Mouse (Mus musculus) stomach, postnatal 0 days (tissue): ENCODE measurements around the gene Arhgap18. TPM values are rescaled to one million over a fixed set of nuclear protein-coding genes. Genes with fewer than 3 reads are reported as not detected.

Experiments
- ATAC-seq: fragments of 200-750 bp; cut with Nextera tagmentation; 2 replicates; pipeline ENCODE4 v1.8.0; 2017; ENCODE audit not compliant: low FRiP score, low TSS enrichment
- DNase-seq: peaks from one replicate; pipeline ENCODE4 v3.0.0-alpha.2; 2016; ENCODE audit warnings: low spot score
- H3K27ac ChIP-seq: fragments of 300-500 bp; sonication (generic); replicated peaks from 2 replicates; pipeline ENCODE4 v1.5.1; 2014; ENCODE audit warnings: mild to moderate bottlenecking, control low read depth
- H3K27me3 ChIP-seq: fragments of 300-500 bp; sonication (generic); 2 replicates; pipeline ENCODE4 v1.6.1; 2014; ENCODE audit warnings: low read length; ENCODE audit not compliant: control insufficient read depth, insufficient read depth
- H3K36me3 ChIP-seq: fragments of 300-500 bp; sonication (generic); 2 replicates; pipeline ENCODE4 v1.6.1; 2014; ENCODE audit warnings: low read length, mixed read lengths; ENCODE audit not compliant: control insufficient read depth, insufficient read depth
- H3K4me1 ChIP-seq: fragments of 300-500 bp; sonication (generic); replicated peaks from 2 replicates; pipeline ENCODE4 v1.6.1; 2014; ENCODE audit warnings: antibody characterized with exemption; ENCODE audit not compliant: control insufficient read depth, insufficient read depth
- H3K4me2 ChIP-seq: fragments of 300-500 bp; sonication (generic); replicated peaks from 2 replicates; pipeline ENCODE4 v1.6.1; 2014; ENCODE audit warnings: low read depth, mild to moderate bottlenecking, control low read depth, moderate library complexity
- H3K4me3 ChIP-seq: fragments of 300-500 bp; sonication (generic); 2 replicates; pipeline ENCODE4 v1.5.1; 2014; ENCODE audit warnings: low read depth, low read length, control low read depth
- H3K9ac ChIP-seq: fragments of 300-500 bp; sonication (generic); 2 replicates; pipeline ENCODE4 v1.6.1; 2014; ENCODE audit warnings: mild to moderate bottlenecking, low read length, control low read depth, mixed read lengths
- H3K9me3 ChIP-seq: fragments of 300-500 bp; sonication (generic); 2 replicates; pipeline ENCODE4 v1.6.1; 2016; ENCODE audit warnings: low read length; ENCODE audit not compliant: control insufficient read depth
- CTCF ChIP-seq: IDR thresholded peaks from 2 replicates; pipeline ENCODE4 v1.5.1; 2016; ENCODE audit warnings: antibody characterized with exemption, low read depth, mild to moderate bottlenecking, moderate library complexity
- EP300 ChIP-seq: optimal IDR thresholded peaks from 2 replicates; pipeline ENCODE3; 2016; ENCODE audit warnings: antibody characterized with exemption
- WGBS: fragments of 180-500 bp; shearing (Covaris S2); extraction: QIAGEN DNeasy Blood & Tissue Kit; methylation state at CpG from one replicate; pipeline ENCODE4 v1.1.7; 2014; 5-methylcytosine and 5-hydroxymethylcytosine counted together
- polyA plus RNA-seq: library from polyadenylated mRNA; unstranded; fragments of >200 nt; fragmentation: Nextera tagmentation; extraction: Ambion mirVana; gene quantifications from 2 replicates; pipeline ENCODE4 v1.2.1, GENCODE M21; 2015

Arhgap18 gene
- polyA plus RNA-seq, 1 experiment from 2014 or later = 15.1 TPM

DNA sequence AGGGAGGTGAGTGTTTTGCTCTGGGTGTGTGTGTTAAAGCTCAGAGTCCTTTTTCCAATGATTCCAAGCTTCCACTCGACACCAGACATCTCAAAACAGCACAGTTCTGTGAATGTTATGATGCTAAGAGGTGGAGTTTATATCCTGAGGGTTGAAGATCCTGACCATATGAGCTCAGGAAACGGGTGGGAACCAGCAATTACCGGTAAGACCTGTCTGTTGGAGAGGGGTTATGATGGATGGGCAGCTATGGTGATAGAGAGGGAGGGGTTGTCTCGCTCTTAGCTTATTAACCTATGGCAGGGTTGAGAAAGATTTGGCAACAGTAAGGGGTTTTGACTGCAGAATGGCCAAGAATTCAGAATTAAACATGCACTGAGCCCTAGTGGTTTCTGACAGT lies 58.1 kb downstream of the Arhgap18 start:
- Histone ChIP-seq H3K36me3 (no peaks in the 10 kb centered on the region), H3K27me3 (no peaks in the 10 kb centered on the region), H3K9ac (no peak overlapping the region), H3K27ac (no peak overlapping the region), H3K9me3 (no peaks in the 10 kb centered on the region), H3K4me3 (no peak overlapping the region), H3K4me2 (no peak overlapping the region), H3K4me1 (no peaks in the 10 kb centered on the region)
- DNase-seq (no peak), ATAC-seq (0 out of 2 replicates have a peak, but pooled peaks have one; percentile 12)
- 22% methylated on average over 4 of the region's 4 CpGs for WGBS
- TF ChIP-seq EP300 = no peak
- no peak for TF ChIP-seq CTCF

DNA sequence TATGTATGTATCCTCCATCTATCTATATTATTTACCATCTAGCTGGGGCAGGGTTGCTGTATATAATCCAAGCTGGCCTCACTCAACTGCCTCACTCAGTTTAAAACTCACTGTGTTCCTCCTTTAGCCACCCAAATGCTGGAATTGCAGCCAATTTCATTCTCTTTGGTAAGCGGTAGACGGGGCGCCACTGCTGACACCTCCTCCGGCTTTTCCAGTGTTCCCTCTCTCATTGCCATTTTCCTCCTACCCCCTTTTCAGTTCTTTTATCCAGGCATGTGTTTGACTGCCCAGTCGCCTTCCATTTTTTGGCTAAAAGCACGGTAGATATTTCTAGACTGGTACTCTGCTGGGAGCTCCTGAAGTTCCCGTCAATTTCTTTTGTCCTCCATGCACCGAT lies 62.4 kb downstream of the Arhgap18 start:
- H3K4me2 ChIP-seq = no peak overlapping the region
- ATAC-seq (no peak), DNase-seq (no peak)
- no peak overlapping the region for H3K4me3 ChIP-seq
- H3K27ac ChIP-seq = no peak overlapping the region
- H3K9ac ChIP-seq = no peak overlapping the region
- TF ChIP-seq EP300 (no peak), CTCF (no peak)
- no peaks in the 10 kb centered on the region for H3K36me3 ChIP-seq
- H3K9me3 ChIP-seq = no peaks in the 10 kb centered on the region
- no peaks in the 10 kb centered on the region for H3K4me1 ChIP-seq
- WGBS = 93% methylated on average over 8 of the region's 8 CpGs
- H3K27me3 ChIP-seq = no peaks in the 10 kb centered on the region

DNA sequence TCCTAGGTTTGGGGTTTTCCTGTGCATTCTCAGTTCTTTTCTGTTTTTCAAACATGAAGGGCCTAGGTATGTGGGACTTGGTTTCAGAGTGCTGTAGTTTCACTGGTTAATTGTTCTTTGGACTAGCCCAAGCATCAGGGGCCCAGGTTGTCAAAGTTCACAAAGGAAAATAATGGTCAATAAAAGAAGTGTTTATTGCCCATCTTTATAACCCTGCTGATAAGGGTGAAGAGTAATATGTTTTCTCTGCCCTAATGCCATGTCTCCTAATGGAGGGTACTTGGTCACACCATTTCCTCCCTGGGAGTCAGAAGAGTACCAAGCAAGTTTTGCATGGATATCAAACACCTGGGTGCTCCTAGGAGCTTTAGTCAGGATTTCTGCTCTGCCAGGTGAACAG lies 67.1 kb downstream of the Arhgap18 start:
- no peak for TF ChIP-seq EP300
- TF ChIP-seq CTCF = no peak
- Histone ChIP-seq H3K9me3 (no peaks in the 10 kb centered on the region), H3K27ac (no peak overlapping the region), H3K4me2 (no peak overlapping the region), H3K36me3 (no peaks in the 10 kb centered on the region), H3K4me1 (no peaks in the 10 kb centered on the region), H3K9ac (no peak overlapping the region), H3K4me3 (no peak overlapping the region), H3K27me3 (no peaks in the 10 kb centered on the region)
- no peak for ATAC-seq
- no peak for DNase-seq

DNA sequence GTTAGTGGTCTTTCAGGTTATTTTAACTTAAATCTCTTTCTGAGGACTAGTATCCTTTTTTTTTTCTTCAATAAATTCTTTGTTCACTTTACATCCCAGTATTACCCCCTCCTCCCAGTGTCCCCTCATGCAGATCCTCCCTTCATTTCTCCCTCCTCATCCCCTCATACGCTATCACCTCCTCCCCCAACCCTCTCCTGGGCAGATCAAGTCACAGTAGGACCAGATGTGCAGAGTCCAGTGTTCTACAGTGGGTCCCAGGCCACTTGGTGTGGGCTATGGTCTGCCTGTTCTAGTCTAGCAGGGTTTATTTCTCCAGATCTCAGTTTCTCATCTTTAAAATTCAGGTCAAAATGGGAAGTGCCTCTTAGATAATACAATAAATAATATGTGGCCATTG lies 67.7 kb downstream of the Arhgap18 start:
- 95% methylated on average over 1 of the region's 1 CpGs for WGBS
- ATAC-seq (no peak), DNase-seq (no peak)
- H3K4me1 ChIP-seq = no peaks in the 10 kb centered on the region
- TF ChIP-seq CTCF (no peak), EP300 (no peak)
- no peak overlapping the region for H3K9ac ChIP-seq
- H3K36me3 ChIP-seq = no peaks in the 10 kb centered on the region
- no peak overlapping the region for H3K27ac ChIP-seq
- no peaks in the 10 kb centered on the region for H3K27me3 ChIP-seq
- no peak overlapping the region for H3K4me3 ChIP-seq
- H3K9me3 ChIP-seq = no peaks in the 10 kb centered on the region
- H3K4me2 ChIP-seq = no peak overlapping the region

DNA sequence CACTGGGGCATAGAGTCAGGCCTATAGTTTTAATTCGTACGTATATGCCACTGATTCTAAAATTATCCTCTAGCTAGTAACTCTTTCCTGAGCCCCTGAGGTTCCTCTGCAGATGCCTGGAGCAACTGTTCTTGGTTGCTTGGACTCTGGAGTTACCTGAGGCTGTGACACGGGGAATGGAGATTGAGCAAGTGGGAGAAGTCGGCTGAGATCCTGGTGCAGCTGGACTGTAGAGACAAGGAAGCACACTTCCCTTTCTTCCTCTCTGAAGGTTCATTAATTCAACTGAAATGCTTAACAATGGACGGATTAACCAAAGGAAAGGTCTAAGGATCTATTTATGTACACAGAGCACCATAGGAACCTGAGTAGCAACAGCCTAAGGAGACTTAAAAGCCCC lies 70.8 kb downstream of the Arhgap18 start:
- TF ChIP-seq EP300 = no peak
- TF ChIP-seq CTCF = no peak
- no peaks in the 10 kb centered on the region for H3K36me3 ChIP-seq
- H3K9me3 ChIP-seq = no peaks in the 10 kb centered on the region
- 54% methylated on average over 5 of the region's 5 CpGs for WGBS
- no peak overlapping the region for H3K27ac ChIP-seq
- H3K4me1 ChIP-seq = no peaks in the 10 kb centered on the region
- no peaks in the 10 kb centered on the region for H3K27me3 ChIP-seq
- no peak for ATAC-seq
- no peak overlapping the region for H3K4me2 ChIP-seq
- no peak overlapping the region for H3K4me3 ChIP-seq
- DNase-seq = no peak
- no peak overlapping the region for H3K9ac ChIP-seq

DNA sequence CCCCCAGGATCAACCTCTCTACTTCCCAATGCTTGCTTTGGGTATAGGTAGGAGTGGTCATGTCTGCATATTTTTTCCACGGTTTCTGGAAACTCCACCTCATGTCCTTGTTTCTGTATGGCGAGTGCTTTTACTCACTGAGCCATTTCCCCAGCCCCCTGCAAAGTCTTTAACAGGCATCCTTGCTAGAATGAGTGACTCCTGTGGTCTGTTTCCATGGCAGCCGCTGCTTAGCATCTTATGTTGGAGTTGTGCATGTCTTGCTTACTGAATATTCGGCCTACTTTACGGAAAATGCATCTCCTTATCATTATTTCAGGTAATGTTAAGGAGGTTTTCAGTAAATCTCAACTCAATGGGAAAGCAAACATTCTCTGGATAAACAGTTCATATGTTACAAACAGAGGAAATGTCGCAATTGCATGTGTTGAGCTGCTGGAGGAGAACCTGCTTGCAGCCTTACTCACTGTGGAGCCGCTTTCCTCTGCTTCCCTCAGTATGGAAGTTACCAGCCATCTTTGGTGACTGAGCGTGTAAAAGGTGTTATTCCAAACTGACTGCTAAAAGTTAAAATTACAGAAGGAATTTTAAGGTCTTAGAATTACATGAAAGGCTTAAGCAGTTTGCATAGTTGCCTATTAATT lies 72.1 kb downstream of the Arhgap18 start:
- TF ChIP-seq CTCF (no peak), EP300 (no peak)
- no peaks in the 10 kb centered on the region for H3K4me1 ChIP-seq
- DNase-seq (no peak), ATAC-seq (no peak)
- H3K4me3 ChIP-seq = no peak overlapping the region
- H3K9me3 ChIP-seq = no peaks in the 10 kb centered on the region
- no peak overlapping the region for H3K4me2 ChIP-seq
- no peaks in the 10 kb centered on the region for H3K27me3 ChIP-seq
- H3K27ac ChIP-seq = no peak overlapping the region
- H3K36me3 ChIP-seq = no peaks in the 10 kb centered on the region
- H3K9ac ChIP-seq = no peak overlapping the region
- WGBS = 73% methylated on average over 8 of the region's 8 CpGs
